ENCODE assay signal across 24 mouse cellular contexts in the genomic region with DNA sequence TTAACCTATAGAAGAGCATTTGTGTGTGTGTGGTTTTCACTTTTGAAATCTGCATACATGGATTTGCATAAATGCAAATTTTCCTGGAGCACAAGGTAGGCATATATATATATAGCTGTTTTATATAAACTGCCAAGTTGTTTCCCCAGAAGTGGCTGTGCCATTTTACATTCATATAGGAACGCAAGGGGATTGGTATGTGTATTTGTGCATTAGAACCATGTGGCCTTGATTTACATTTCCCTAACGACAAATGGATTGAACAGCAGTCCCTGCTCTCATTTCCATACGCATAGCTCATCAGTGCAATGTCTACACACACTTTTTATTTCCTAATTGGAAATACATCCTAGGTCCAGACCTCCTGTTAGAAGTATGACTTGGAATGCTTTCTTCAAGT.
DNase-seq lines count a peak whose midpoint lies in the region; ATAC-seq and TF ChIP-seq lines count a peak whose summit lies in the region.
"Had no signal": no experiment of that assay in that cellular context is flagged by ENCODE, and none has a peak within 500 bp of the region (broad histone marks: within the 10 kb centered on the region; RNA-seq: fewer than 3 reads in every experiment).

No protein-coding gene starts in this region.

- no peak overlapping the region for H3K9ac ChIP-seq in forebrain, embryonic 13.5 days
- H3K9ac ChIP-seq in forebrain, embryonic 11.5 days (ENCODE audit: low read length) = no peak overlapping the region
- H3K9ac ChIP-seq in midbrain, embryonic 16.5 days (ENCODE audit: low read depth, low read length) = no peak overlapping the region
- H3K9ac ChIP-seq: embryonic facial prominence, embryonic 12.5 days; hindbrain, embryonic 12.5 days; hindbrain, embryonic 15.5 days had no signal

- H3K4me1 ChIP-seq in forebrain, embryonic 13.5 days = peaks cover 5% of the 10 kb centered on the region
- H3K4me1 ChIP-seq in forebrain, embryonic 11.5 days (replicated peaks; ENCODE audit: control insufficient read depth, insufficient read depth, low read length) = no peaks in the 10 kb centered on the region
- peaks cover under 1% of the 10 kb centered on the region; the same call in 1 of the 2 replicates for H3K4me1 ChIP-seq in midbrain, embryonic 16.5 days (ENCODE audit: control insufficient read depth, insufficient read depth, low read length)
- H3K4me1 ChIP-seq: embryonic facial prominence, embryonic 12.5 days; hindbrain, embryonic 15.5 days had no signal

- no peaks in the 10 kb centered on the region for H3K9me3 ChIP-seq in forebrain, embryonic 13.5 days (replicated peaks)
- H3K9me3 ChIP-seq in forebrain, embryonic 11.5 days (ENCODE audit: control insufficient read depth, low read length) = no peaks in the 10 kb centered on the region
- no peaks in the 10 kb centered on the region for H3K9me3 ChIP-seq in midbrain, embryonic 16.5 days (replicated peaks; ENCODE audit: control insufficient read depth, low read length, poor library complexity, severe bottlenecking)
- H3K9me3 ChIP-seq: embryonic facial prominence, embryonic 12.5 days; hindbrain, embryonic 12.5 days; hindbrain, embryonic 15.5 days had no signal

- no peaks in the 10 kb centered on the region for H3K27me3 ChIP-seq in forebrain, embryonic 13.5 days
- no peaks in the 10 kb centered on the region for H3K27me3 ChIP-seq in forebrain, embryonic 11.5 days (ENCODE audit: control insufficient read depth, insufficient read depth, low read length)
- no peaks in the 10 kb centered on the region for H3K27me3 ChIP-seq in midbrain, embryonic 16.5 days (ENCODE audit: control insufficient read depth, insufficient read depth, low read depth, low read length)
- H3K27me3 ChIP-seq: CH12.LX; embryonic facial prominence, embryonic 12.5 days; hindbrain, embryonic 12.5 days; hindbrain, embryonic 15.5 days had no signal

- TF ChIP-seq POLR2A in brain, embryonic 14.5 days (IDR thresholded peaks at IDR 0.05; ENCODE audit: borderline replicate concordance, extremely low read depth, insufficient read depth, insufficient read length, poor library complexity, severe bottlenecking) = no peak

- no peaks in the 10 kb centered on the region for H3K36me3 ChIP-seq in forebrain, embryonic 13.5 days (ENCODE audit: poor library complexity, severe bottlenecking)
- H3K36me3 ChIP-seq in forebrain, embryonic 11.5 days (ENCODE audit: control insufficient read depth, insufficient read depth, low read length) = no peaks in the 10 kb centered on the region
- H3K36me3 ChIP-seq in midbrain, embryonic 16.5 days (ENCODE audit: control insufficient read depth, insufficient read depth, low read length) = no peaks in the 10 kb centered on the region
- H3K36me3 ChIP-seq: embryonic facial prominence, embryonic 12.5 days; G1E; hindbrain, embryonic 12.5 days; hindbrain, embryonic 15.5 days had no signal

- H3K4me2 ChIP-seq in forebrain, embryonic 13.5 days = no peak overlapping the region
- H3K4me2 ChIP-seq in forebrain, embryonic 11.5 days (ENCODE audit: low read depth, low read length, severe bottlenecking) = no peak overlapping the region
- no peak overlapping the region for H3K4me2 ChIP-seq in midbrain, embryonic 16.5 days (ENCODE audit: low read length)
- H3K4me2 ChIP-seq: embryonic facial prominence, embryonic 12.5 days; heart, embryonic 11.5 days; hindbrain, embryonic 12.5 days; hindbrain, embryonic 15.5 days had no signal

- no peak for TF ChIP-seq CTCF in brain, embryonic 14.5 days (IDR thresholded peaks at IDR 0.05; ENCODE audit: borderline replicate concordance, extremely low read depth, insufficient read depth, insufficient read length)

- no peak overlapping the region for H3K4me3 ChIP-seq in forebrain, embryonic 13.5 days
- no peak overlapping the region for H3K4me3 ChIP-seq in forebrain, embryonic 11.5 days (ENCODE audit: low read depth, low read length)
- no peak overlapping the region for H3K4me3 ChIP-seq in midbrain, embryonic 16.5 days (ENCODE audit: low read depth, low read length)
- H3K4me3 ChIP-seq: embryonic facial prominence, embryonic 12.5 days; erythroblast, embryonic 14.5 days; hindbrain, embryonic 12.5 days; hindbrain, embryonic 15.5 days had no signal

- WGBS in forebrain, embryonic 13.5 days = 61% methylated on average over 3 of the region's 3 CpGs
- WGBS in forebrain, embryonic 11.5 days = 81% methylated on average over 3 of the region's 3 CpGs
- 70% methylated on average over 3 of the region's 3 CpGs for WGBS in midbrain, embryonic 16.5 days

- H3K27ac ChIP-seq in forebrain, embryonic 13.5 days = no peak overlapping the region
- no peak overlapping the region for H3K27ac ChIP-seq in forebrain, embryonic 11.5 days (ENCODE audit: low read depth, low read length)
- H3K27ac ChIP-seq in midbrain, embryonic 16.5 days (ENCODE audit: low read length) = no peak overlapping the region
- H3K27ac ChIP-seq: embryonic facial prominence, embryonic 12.5 days; hindbrain, embryonic 12.5 days; hindbrain, embryonic 15.5 days had no signal

- no peak for DNase-seq in forebrain, embryonic 11.5 days (ENCODE audit: low spot score)
- no peak for DNase-seq in frontal cortex, postnatal 14 days (ENCODE audit: low spot score in 2 of 2)
- DNase-seq in brain, embryonic 14.5 days (ENCODE audit: low read depth) = peak; percentile 54
- DNase-seq in telencephalon, adult 2 months (ENCODE audit: low read depth, low spot score) = peak; percentile 41
- DNase-seq: adrenal gland, postnatal 14 days; B cell, adult 2 months; cerebellum, adult 18-20 months; cerebellum, adult 9-10 months; cerebellum, postnatal 14 days; gastrocnemius, postnatal 10 days; heart, adult 11 months; kidney, adult 2 months had no signal

- ATAC-seq in forebrain, embryonic 13.5 days = peak; percentile 30; the same call in 1 of the 2 replicates
- no peak for ATAC-seq in forebrain, embryonic 11.5 days (replicated peaks; ENCODE audit: low FRiP score)
- peak; percentile 77 for ATAC-seq in frontal cortex, adult (ENCODE audit: low TSS enrichment)
- no peak for ATAC-seq in midbrain, embryonic 16.5 days
- ATAC-seq: intestine, postnatal 0 days; Patski had no signal

Comparison
In these comparisons a context has a peak if more than half of its experiments do, and no peak if none do; other contexts are left out.
1. ATAC-seq: peak in forebrain, embryonic 13.5 days (single experiment) and frontal cortex, adult (single experiment); none in forebrain, embryonic 11.5 days (single experiment) and midbrain, embryonic 16.5 days (single experiment).
2. DNase-seq: peak in brain, embryonic 14.5 days (single experiment) and telencephalon, adult 2 months (single experiment); none in forebrain, embryonic 11.5 days (single experiment) and frontal cortex, postnatal 14 days (0 of 2).